Mouse (Mus musculus) layer of hippocampus, adult 2 months (tissue): ENCODE measurements around the gene 4930564D02Rik. TPM values are rescaled to one million over a fixed set of nuclear protein-coding genes. Genes with fewer than 3 reads are reported as not detected.

Experiments
- DNase-seq, 2 experiments: peaks; one replicate each; pipeline ENCODE4 v3.0.0; 2022; ENCODE audit warnings: low spot score in 2 of 2
- H3K27ac ChIP-seq: fragments of 200-600 bp; 2 replicates; pipeline ENCODE4 v1.8.1; 2022
- H3K4me3 ChIP-seq: fragments of 200-600 bp; 2 replicates; pipeline ENCODE4 v1.8.1; 2022; ENCODE audit warnings: mild to moderate bottlenecking
- CTCF ChIP-seq: fragments of 200-600 bp; conservative IDR thresholded peaks from 2 replicates; pipeline ENCODE4 v1.8.1; 2022; ENCODE audit warnings: antibody characterized with exemption, mild to moderate bottlenecking, moderate library complexity
- total RNA-seq, 2 experiments: library from RNA; stranded (reverse); gene quantifications; 2 replicates each; pipeline ENCODE4 v1.2.3; 2021

4930564D02Rik gene
- total RNA-seq, 2 experiments from 2014 or later = not detected

- no peak for TF ChIP-seq CTCF
- H3K27ac ChIP-seq = peak overlapping the region; percentile 78
- no peak for DNase-seq
These were observed 19.0 kb upstream of the 4930564D02Rik start for GRCm38 (mm10) chr3:105047616-105048015.

GRCm38 (mm10) chr3:105049848-105050247 lies 16.8 kb upstream of the 4930564D02Rik start:
- TF ChIP-seq CTCF = no peak

More at GRCm38 (mm10) chr3:105047616-105048015, 19.0 kb upstream of the 4930564D02Rik start:
- H3K4me3 ChIP-seq = no peak overlapping the region

GRCm38 (mm10) chr3:105051103-105051502 lies 15.5 kb upstream of the 4930564D02Rik start:
- Histone ChIP-seq H3K27ac (peak overlapping the region; percentile 94; the same call in 1 of the 2 replicates), H3K4me3 (peak overlapping the region; percentile 99)
- TF ChIP-seq CTCF = no peak
- DNase-seq = no peak

More at GRCm38 (mm10) chr3:105049848-105050247, 16.8 kb upstream of the 4930564D02Rik start:
- no peak for DNase-seq
- Histone ChIP-seq H3K27ac (peak overlapping the region; percentile 94; the same call in 1 of the 2 replicates), H3K4me3 (no peak overlapping the region; the same call in 1 of the 2 replicates)

- TF ChIP-seq CTCF = no peak
- DNase-seq = no peak
- Histone ChIP-seq H3K27ac (peak overlapping the region; percentile 94), H3K4me3 (peak overlapping the region; percentile 99)
These were observed 14.3 kb upstream of the 4930564D02Rik start for GRCm38 (mm10) chr3:105052171-105052936.

- peak; percentile 98 to 99 for DNase-seq
- Histone ChIP-seq H3K27ac (peak within 1 kb of the TSS; percentile 94), H3K4me3 (peak within 1 kb of the TSS; percentile 99)
- no peak for TF ChIP-seq CTCF
These were observed 13.5 kb upstream of the 4930564D02Rik start, which contains the start of gene Cttnbp2nl for GRCm38 (mm10) chr3:105052937-105053697. Cttnbp2nl (minus strand) TSS chr3:105053146.

- H3K4me3 ChIP-seq = peak overlapping the region; percentile 99
- TF ChIP-seq CTCF = no peak
- peak overlapping the region; percentile 94 for H3K27ac ChIP-seq
- no peak for DNase-seq
These were observed 13.0 kb upstream of the 4930564D02Rik start for GRCm38 (mm10) chr3:105053698-105054001.

GRCm38 (mm10) chr3:105054952-105055351 lies 11.7 kb upstream of the 4930564D02Rik start:
- peak overlapping the region; percentile 82 for H3K27ac ChIP-seq
- H3K4me3 ChIP-seq = no peak overlapping the region; the same call in 1 of the 2 replicates
- DNase-seq = no peak
- no peak for TF ChIP-seq CTCF

GRCm38 (mm10) chr3:105055666-105056065 lies 11.0 kb upstream of the 4930564D02Rik start:
- no peak for DNase-seq
- no peak overlapping the region for H3K4me3 ChIP-seq
- H3K27ac ChIP-seq = peak overlapping the region; percentile 82
- no peak for TF ChIP-seq CTCF

GRCm38 (mm10) chr3:105058627-105059513 lies 7.8 kb upstream of the 4930564D02Rik start:
- peak overlapping the region; percentile 48 for H3K4me3 ChIP-seq
- H3K27ac ChIP-seq = peak overlapping the region; percentile 80
- peak; percentile 98 for TF ChIP-seq CTCF
- peak; percentile 88 to 90 for DNase-seq

- no peak overlapping the region for H3K27ac ChIP-seq
- no peak for DNase-seq
- no peak overlapping the region for H3K4me3 ChIP-seq
- no peak for TF ChIP-seq CTCF
These were observed 6.7 kb upstream of the 4930564D02Rik start for GRCm38 (mm10) chr3:105059911-105060310.

- no peak for TF ChIP-seq CTCF
- Histone ChIP-seq H3K27ac (no peak overlapping the region), H3K4me3 (no peak overlapping the region)
- DNase-seq = no peak
These were observed 5.7 kb upstream of the 4930564D02Rik start for GRCm38 (mm10) chr3:105060992-105061391.

GRCm38 (mm10) chr3:105061496-105061895 lies 5.1 kb upstream of the 4930564D02Rik start:
- DNase-seq = no peak
- Histone ChIP-seq H3K27ac (no peak overlapping the region), H3K4me3 (no peak overlapping the region)
- TF ChIP-seq CTCF = no peak
